Mouse (Mus musculus) intestine, embryonic 14.5 days (tissue): ENCODE data around the gene Pak4. TPM values are rescaled to one million over a fixed set of nuclear protein-coding genes. Genes with fewer than 3 reads are reported as not detected.

Experiments
- ATAC-seq: fragments of 200-750 bp; cut with Nextera tagmentation; replicated peaks from 2 replicates; pipeline ENCODE4 v1.8.0; 2017; ENCODE audit warnings: low read depth, moderate number of reproducible peaks, moderate TSS enrichment, moderate library complexity; ENCODE audit not compliant: low FRiP score, low TSS enrichment
- DNase-seq: peaks from one replicate; pipeline ENCODE4 v3.0.0-alpha.2; 2018; ENCODE audit warnings: low spot score
- H3K27ac ChIP-seq: fragments of 300-500 bp; sonication (generic); 2 replicates; pipeline ENCODE4 v1.5.1; 2014; ENCODE audit warnings: low read depth, mild to moderate bottlenecking, control low read depth
- H3K27me3 ChIP-seq: fragments of 300-500 bp; sonication (generic); replicated peaks from 2 replicates; pipeline ENCODE4 v1.6.1; 2014; ENCODE audit warnings: low read length, control low read depth; ENCODE audit not compliant: control insufficient read depth, insufficient read depth
- H3K36me3 ChIP-seq: fragments of 300-500 bp; sonication (generic); 2 replicates; pipeline ENCODE4 v1.6.1; 2014; ENCODE audit warnings: low read length, control low read depth; ENCODE audit not compliant: control insufficient read depth, insufficient read depth
- H3K4me1 ChIP-seq: fragments of 300-500 bp; sonication (generic); replicated peaks from 2 replicates; pipeline ENCODE4 v1.6.1; 2014; ENCODE audit warnings: low read length, control low read depth, mixed read lengths; ENCODE audit not compliant: control insufficient read depth, insufficient read depth
- H3K4me2 ChIP-seq: fragments of 300-500 bp; sonication (generic); 2 replicates; pipeline ENCODE4 v1.6.1; 2014; ENCODE audit warnings: low read length
- H3K4me3 ChIP-seq: fragments of 300-500 bp; sonication (generic); 2 replicates; pipeline ENCODE4 v1.5.1; 2014; ENCODE audit warnings: low read depth, low read length, control low read depth, mixed read lengths
- H3K9ac ChIP-seq: fragments of 300-500 bp; sonication (generic); 2 replicates; pipeline ENCODE4 v1.6.1; 2014; ENCODE audit warnings: mild to moderate bottlenecking, low read length
- H3K9me3 ChIP-seq: fragments of 300-500 bp; sonication (generic); 2 replicates; pipeline ENCODE4 v1.6.1; 2016; ENCODE audit warnings: low read length, control low read depth; ENCODE audit not compliant: control insufficient read depth
- WGBS: fragments of 180-500 bp; shearing (Covaris S2); extraction: QIAGEN DNeasy Blood & Tissue Kit; methylation state at CpG from one replicate; pipeline ENCODE4 v1.1.7; 2014; 5-methylcytosine and 5-hydroxymethylcytosine counted together
- polyA plus RNA-seq: library from polyadenylated mRNA; unstranded; fragments of >200 nt; fragmentation: Nextera tagmentation; extraction: Ambion mirVana; gene quantifications from 2 replicates; pipeline ENCODE4 v1.2.1, GENCODE M21; 2014

Pak4 gene
- polyA plus RNA-seq, 1 experiment from 2014 or later: 50.8 TPM

DNA sequence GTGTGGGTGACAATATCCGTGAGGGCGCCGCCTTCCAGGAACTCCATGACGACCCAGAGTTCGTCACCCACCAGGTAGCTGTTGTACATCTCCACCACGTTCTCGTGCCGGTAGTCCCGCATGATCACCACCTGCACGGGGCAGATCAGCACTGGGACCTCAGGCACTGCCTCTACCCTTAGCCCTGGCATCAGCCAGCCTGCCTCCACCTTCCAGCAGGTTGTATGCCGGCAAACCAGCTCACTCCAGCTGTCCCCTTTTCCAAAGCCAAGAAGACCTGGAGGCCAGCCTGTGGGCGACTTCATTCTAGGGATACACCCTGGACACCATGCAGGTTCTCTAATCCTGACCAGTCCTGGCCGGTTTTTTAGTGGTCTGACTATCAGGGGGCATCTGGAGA, 35.0 kb downstream of the Pak4 start:
- DNase-seq (no peak), ATAC-seq (no peak)
- Histone ChIP-seq H3K9ac (no peak overlapping the region), H3K27me3 (no peaks in the 10 kb centered on the region), H3K27ac (no peak overlapping the region), H3K4me3 (no peak overlapping the region), H3K4me1 (no peaks in the 10 kb centered on the region), H3K36me3 (peaks cover 97% of the 10 kb centered on the region), H3K9me3 (no peaks in the 10 kb centered on the region), H3K4me2 (no peak overlapping the region)
- 92% methylated on average over 13 of the region's 13 CpGs for WGBS

GRCm38 (mm10) chr7:28562371-28562770, 35.6 kb downstream of the Pak4 start:
- H3K27me3 ChIP-seq: no peaks in the 10 kb centered on the region
- H3K27ac ChIP-seq: no peak overlapping the region
- WGBS: 94% methylated on average over 13 of the region's 13 CpGs
- no peak overlapping the region for H3K4me2 ChIP-seq
- no peaks in the 10 kb centered on the region for H3K9me3 ChIP-seq
- H3K4me3 ChIP-seq: no peak overlapping the region
- DNase-seq (no peak), ATAC-seq (no peak)
- no peak overlapping the region for H3K9ac ChIP-seq
- peaks cover 94% of the 10 kb centered on the region for H3K36me3 ChIP-seq
- H3K4me1 ChIP-seq: no peaks in the 10 kb centered on the region

DNA sequence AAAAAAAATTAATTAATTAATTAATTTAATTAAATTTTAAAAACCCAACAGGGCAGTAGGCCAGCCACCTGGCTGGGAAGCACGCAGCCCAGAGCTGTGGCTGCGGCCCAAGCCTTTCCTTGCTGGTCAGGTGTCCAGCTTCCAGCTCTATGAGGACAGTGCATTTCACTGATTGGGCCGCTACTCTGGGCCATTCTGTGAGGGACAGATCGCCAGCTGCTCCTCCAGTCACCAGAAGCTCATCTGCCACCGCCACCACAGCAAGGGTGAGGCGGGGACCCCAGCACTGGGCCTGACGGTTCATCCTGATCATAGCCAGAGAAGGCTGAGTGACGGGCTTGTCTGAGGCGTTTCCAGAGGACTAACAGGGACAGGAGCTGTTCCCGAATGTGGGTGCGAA, 36.0 kb downstream of the Pak4 start:
- no peak for ATAC-seq
- Histone ChIP-seq H3K27me3 (no peaks in the 10 kb centered on the region), H3K9ac (no peak overlapping the region)

DNA sequence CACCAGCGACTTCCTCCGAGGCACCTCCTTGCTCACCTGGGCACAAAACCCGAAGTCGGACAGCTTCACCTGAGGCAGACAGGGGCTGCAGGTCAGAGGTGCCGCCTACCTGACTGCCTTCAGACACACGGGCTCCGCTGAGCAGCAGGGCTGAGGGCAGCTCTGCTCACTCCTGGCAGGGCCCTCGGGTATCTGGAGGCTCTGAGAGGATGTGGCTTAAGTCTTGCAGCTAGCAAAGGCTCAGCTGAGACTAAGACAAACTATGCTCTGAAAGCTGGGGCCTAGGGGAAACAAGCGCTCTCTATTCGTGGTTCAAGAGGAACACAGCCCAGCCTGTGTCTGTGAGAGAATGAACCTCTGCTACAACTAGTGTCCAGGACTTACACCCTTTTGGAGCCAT, 37.1 kb downstream of the Pak4 start:
- no peaks in the 10 kb centered on the region for H3K4me1 ChIP-seq
- H3K36me3 ChIP-seq: peaks cover 79% of the 10 kb centered on the region
- H3K9ac ChIP-seq: no peak overlapping the region
- H3K9me3 ChIP-seq: no peaks in the 10 kb centered on the region
- no peak overlapping the region for H3K4me2 ChIP-seq
- WGBS: 94% methylated on average over 10 of the region's 10 CpGs
- no peaks in the 10 kb centered on the region for H3K27me3 ChIP-seq
- H3K4me3 ChIP-seq: no peak overlapping the region
- H3K27ac ChIP-seq: no peak overlapping the region
- ATAC-seq (no peak), DNase-seq (no peak)

More for the DNA sequence above, 36.0 kb downstream of the Pak4 start:
- Histone ChIP-seq H3K27ac (no peak overlapping the region), H3K4me1 (no peaks in the 10 kb centered on the region), H3K36me3 (peaks cover 90% of the 10 kb centered on the region), H3K4me2 (no peak overlapping the region), H3K4me3 (no peak overlapping the region), H3K9me3 (no peaks in the 10 kb centered on the region)
- no peak for DNase-seq
- WGBS: 87% methylated on average over 11 of the region's 11 CpGs

GRCm38 (mm10) chr7:28558486-28558885, 39.5 kb downstream of the Pak4 start:
- Histone ChIP-seq H3K4me1 (no peaks in the 10 kb centered on the region), H3K4me3 (no peak overlapping the region), H3K27ac (no peak overlapping the region), H3K36me3 (peaks cover 57% of the 10 kb centered on the region), H3K9me3 (no peaks in the 10 kb centered on the region), H3K4me2 (no peak overlapping the region), H3K9ac (no peak overlapping the region), H3K27me3 (no peaks in the 10 kb centered on the region)
- ATAC-seq: no peak
- DNase-seq: no peak
- 49% methylated on average over 4 of the region's 4 CpGs for WGBS

DNA sequence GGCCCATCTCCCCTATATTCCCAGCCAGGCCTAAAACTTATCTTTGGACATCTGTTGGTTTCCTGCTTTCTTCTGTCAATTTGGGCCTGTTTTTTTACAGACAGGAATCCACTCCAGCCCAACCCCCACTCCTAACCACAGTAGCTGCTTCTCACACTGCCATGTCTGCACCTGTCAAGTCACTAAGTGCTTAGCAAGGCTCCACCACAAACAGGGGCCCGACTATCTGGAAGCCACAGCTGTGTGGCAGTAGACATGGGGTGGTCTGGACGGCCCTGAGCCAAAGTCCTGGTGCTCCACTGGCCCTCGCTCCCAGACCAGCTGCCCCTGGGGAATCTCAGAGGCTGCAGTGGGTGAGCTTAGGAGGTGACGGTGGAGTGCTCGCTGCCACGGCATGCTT, 40.3 kb downstream of the Pak4 start:
- WGBS: 80% methylated on average over 6 of the region's 6 CpGs
- DNase-seq: no peak
- peaks cover 49% of the 10 kb centered on the region for H3K36me3 ChIP-seq

GRCm38 (mm10) chr7:28557069-28557468, 40.9 kb downstream of the Pak4 start:
- WGBS: 61% methylated on average over 5 of the region's 5 CpGs
- ATAC-seq: no peak
- no peak overlapping the region for H3K4me2 ChIP-seq

More for the DNA sequence above, 40.3 kb downstream of the Pak4 start:
- no peak overlapping the region for H3K9ac ChIP-seq
- no peak overlapping the region for H3K4me3 ChIP-seq
- H3K27ac ChIP-seq: no peak overlapping the region
- H3K4me1 ChIP-seq: no peaks in the 10 kb centered on the region
- no peaks in the 10 kb centered on the region for H3K27me3 ChIP-seq
- no peak overlapping the region for H3K4me2 ChIP-seq
- no peak for ATAC-seq
- H3K9me3 ChIP-seq: no peaks in the 10 kb centered on the region

DNA sequence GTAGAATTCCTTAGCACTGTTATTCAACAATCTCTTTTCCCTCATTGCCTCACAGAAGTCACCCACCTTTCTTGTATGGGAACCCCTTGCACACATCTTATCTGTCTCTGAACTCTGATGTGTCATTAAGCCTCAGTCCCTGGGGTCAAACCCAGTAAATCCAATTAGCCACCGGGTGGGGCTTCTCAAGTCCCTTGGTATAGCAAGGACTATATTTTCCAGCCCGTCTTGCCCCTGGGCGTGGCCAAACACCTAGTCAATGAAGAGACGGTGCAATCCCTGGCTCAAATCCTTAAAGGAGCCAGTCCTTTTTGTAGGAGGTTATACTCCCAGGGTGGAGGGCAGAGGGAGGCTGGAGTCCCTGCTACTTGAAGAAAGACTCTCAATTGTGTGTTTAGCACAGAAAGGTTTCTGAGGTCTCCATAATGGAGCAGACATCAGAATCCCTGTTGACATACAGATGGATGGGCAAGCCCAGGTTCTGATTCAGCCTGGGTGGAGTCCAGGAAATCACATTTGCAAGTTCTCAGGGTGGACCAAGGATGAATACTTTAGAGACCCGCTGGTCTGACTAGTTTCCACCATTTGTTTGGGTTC, 41.9 kb downstream of the Pak4 start:
- Histone ChIP-seq H3K27ac (no peak overlapping the region), H3K4me3 (no peak overlapping the region), H3K4me2 (no peak overlapping the region), H3K9me3 (no peaks in the 10 kb centered on the region), H3K36me3 (peaks cover 33% of the 10 kb centered on the region), H3K4me1 (no peaks in the 10 kb centered on the region), H3K9ac (no peak overlapping the region), H3K27me3 (no peaks in the 10 kb centered on the region)
- DNase-seq (no peak), ATAC-seq (no peak)
- 13% methylated on average over 5 of the region's 5 CpGs for WGBS

More at GRCm38 (mm10) chr7:28557069-28557468, 40.9 kb downstream of the Pak4 start:
- DNase-seq: no peak
- H3K9ac ChIP-seq: no peak overlapping the region
- H3K4me1 ChIP-seq: no peaks in the 10 kb centered on the region
- H3K9me3 ChIP-seq: no peaks in the 10 kb centered on the region
- H3K36me3 ChIP-seq: peaks cover 43% of the 10 kb centered on the region
- no peak overlapping the region for H3K4me3 ChIP-seq
- no peak overlapping the region for H3K27ac ChIP-seq
- no peaks in the 10 kb centered on the region for H3K27me3 ChIP-seq

GRCm38 (mm10) chr7:28553076-28553475, 44.9 kb downstream of the Pak4 start:
- Histone ChIP-seq H3K4me1 (no peaks in the 10 kb centered on the region), H3K9me3 (no peaks in the 10 kb centered on the region), H3K4me3 (no peak overlapping the region), H3K27me3 (0 out of 2 replicates have a peak, but pooled peaks cover under 1% of the 10 kb centered on the region), H3K9ac (no peak overlapping the region), H3K27ac (no peak overlapping the region), H3K36me3 (peaks cover 4% of the 10 kb centered on the region; the same call in 1 of the 2 replicates), H3K4me2 (no peak overlapping the region)
- DNase-seq: no peak
- no peak for ATAC-seq
- 87% methylated on average over 6 of the region's 6 CpGs for WGBS
